Mouse (Mus musculus) limb, embryonic 14.5 days (tissue): Measurements from ENCODE around the gene Adam22. TPM values are rescaled to one million over a fixed set of nuclear protein-coding genes. Genes with fewer than 3 reads are reported as not detected.

ENCODE experiments used
- ATAC-seq: fragments of 200-750 bp; cut with Nextera tagmentation; 2 replicates; pipeline ENCODE4 v1.8.0; 2017; ENCODE audit warnings: low read depth, moderate number of reproducible peaks, moderate TSS enrichment; ENCODE audit not compliant: low FRiP score
- DNase-seq: peaks from one replicate; pipeline ENCODE4 v3.0.0-alpha.2; 2015; ENCODE audit warnings: low spot score
- H3K27ac ChIP-seq: fragments of 300-500 bp; sonication (generic); replicated peaks from 2 replicates; pipeline ENCODE4 v1.5.1; 2014; ENCODE audit warnings: low read depth, mild to moderate bottlenecking, low read length, moderate library complexity, mixed read lengths
- H3K27me3 ChIP-seq: fragments of 300-500 bp; sonication (generic); 2 replicates; pipeline ENCODE4 v1.6.1; 2014; ENCODE audit warnings: low read length, mixed read lengths; ENCODE audit not compliant: control insufficient read depth, insufficient read depth
- H3K36me3 ChIP-seq: fragments of 300-500 bp; sonication (generic); 2 replicates; pipeline ENCODE4 v1.6.1; 2014; ENCODE audit warnings: mild to moderate bottlenecking, low read length, moderate library complexity, mixed read lengths; ENCODE audit not compliant: control insufficient read depth, insufficient read depth
- H3K4me1 ChIP-seq: fragments of 300-500 bp; sonication (generic); 2 replicates; pipeline ENCODE4 v1.6.1; 2014; ENCODE audit warnings: antibody characterized with exemption, low read length, mixed read lengths; ENCODE audit not compliant: control insufficient read depth, insufficient read depth
- H3K4me2 ChIP-seq: fragments of 300-500 bp; sonication (generic); replicated peaks from 2 replicates; pipeline ENCODE4 v1.6.1; 2014; ENCODE audit warnings: low read depth, mild to moderate bottlenecking, low read length, moderate library complexity; ENCODE audit not compliant: severe bottlenecking
- H3K4me3 ChIP-seq: fragments of 300-500 bp; sonication (generic); replicated peaks from 2 replicates; pipeline ENCODE4 v1.5.1; 2014; ENCODE audit warnings: low read length
- H3K9ac ChIP-seq: fragments of 300-500 bp; sonication (generic); 2 replicates; pipeline ENCODE4 v1.6.1; 2014; ENCODE audit warnings: mild to moderate bottlenecking, low read depth, low read length, moderate library complexity; ENCODE audit not compliant: severe bottlenecking
- H3K9me3 ChIP-seq: fragments of 300-500 bp; sonication (generic); 2 replicates; pipeline ENCODE4 v1.6.1; 2016; ENCODE audit warnings: low read length; ENCODE audit not compliant: control insufficient read depth
- POLR2A ChIP-seq: fragments of 200-500 bp; IDR thresholded peaks from 2 replicates; pipeline ENCODE4 v1.8.0; 2012; ENCODE audit warnings: inconsistent platforms, mild to moderate bottlenecking, moderate library complexity, borderline replicate concordance; ENCODE audit not compliant: insufficient read depth, insufficient read length; ENCODE audit errors: extremely low read depth
- WGBS: fragments of 180-500 bp; shearing (Covaris S2); extraction: QIAGEN DNeasy Blood & Tissue Kit; methylation state at CpG from one replicate; pipeline ENCODE4 v1.1.7; 2014; 5-methylcytosine and 5-hydroxymethylcytosine counted together
- polyA plus RNA-seq, 2 experiments: library from polyadenylated mRNA; depleted of rRNA in 1 of 2; stranded (reverse) in 1 of 2; unstranded in 1 of 2; fragments of >200 nt; fragmentation: Nextera tagmentation in 1 of 2; extraction: Ambion mirVana in 1 of 2; gene quantifications; 2 replicates each; pipeline versions ENCODE4 v1.2.1 to v1.2.3; 2012 to 2014

Gene Adam22
- polyA plus RNA-seq, 2 experiments: 8.6 to 14.3 TPM

GRCm38 (mm10) chr5:8289678-8290614 lies 78.0 kb downstream of the Adam22 start:
- H3K4me3 ChIP-seq: no peak overlapping the region
- H3K9me3 ChIP-seq: no peaks in the 10 kb centered on the region
- peaks cover 6% of the 10 kb centered on the region for H3K4me1 ChIP-seq
- DNase-seq (no peak), ATAC-seq (no peak)
- H3K36me3 ChIP-seq: no peaks in the 10 kb centered on the region
- H3K4me2 ChIP-seq: no peak overlapping the region
- H3K27me3 ChIP-seq: no peaks in the 10 kb centered on the region
- no peak overlapping the region for H3K9ac ChIP-seq
- 0 out of 2 replicates have a peak overlapping the region, but pooled peaks have one; percentile 33 for H3K27ac ChIP-seq
- 49% methylated on average over 6 of the region's 6 CpGs for WGBS
- TF ChIP-seq POLR2A: no peak

- 62% methylated on average over 5 of the region's 5 CpGs for WGBS
- no peak overlapping the region for H3K4me2 ChIP-seq
- no peak for TF ChIP-seq POLR2A
- H3K27me3 ChIP-seq: no peaks in the 10 kb centered on the region
- ATAC-seq (no peak), DNase-seq (no peak)
- no peaks in the 10 kb centered on the region for H3K36me3 ChIP-seq
- H3K9ac ChIP-seq: no peak overlapping the region
- no peaks in the 10 kb centered on the region for H3K9me3 ChIP-seq
- no peak overlapping the region for H3K27ac ChIP-seq
- H3K4me1 ChIP-seq: no peaks in the 10 kb centered on the region
- H3K4me3 ChIP-seq: no peak overlapping the region
Observed at GRCm38 (mm10) chr5:8284123-8284522, 83.8 kb downstream of the Adam22 start.

DNA sequence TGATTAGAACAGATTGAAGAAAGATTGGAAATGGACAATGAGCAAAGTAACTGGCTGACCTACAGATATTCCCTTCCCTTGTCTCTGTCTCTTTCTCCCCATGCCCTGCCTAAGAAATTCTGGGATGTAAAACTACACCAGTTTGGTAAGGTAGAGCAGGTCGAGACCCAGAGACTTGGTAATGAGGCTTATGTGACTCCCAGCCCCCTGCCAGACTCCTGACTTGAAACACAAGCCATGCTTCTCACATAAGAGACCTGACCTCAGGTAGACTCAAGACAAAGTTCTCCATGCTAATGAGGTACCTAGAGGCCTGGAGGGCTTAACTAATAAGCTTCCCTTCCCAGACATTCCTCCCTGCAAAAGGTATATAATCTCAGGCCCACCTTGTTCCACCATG lies 91.8 kb downstream of the Adam22 start:
- no peak overlapping the region for H3K4me3 ChIP-seq
- H3K4me2 ChIP-seq: no peak overlapping the region
- no peak for TF ChIP-seq POLR2A
- H3K36me3 ChIP-seq: no peaks in the 10 kb centered on the region
- no peaks in the 10 kb centered on the region for H3K9me3 ChIP-seq
- no peaks in the 10 kb centered on the region for H3K27me3 ChIP-seq
- DNase-seq: no peak
- ATAC-seq: no peak
- 70% methylated on average over 1 of the region's 1 CpGs for WGBS
- H3K27ac ChIP-seq: no peak overlapping the region
- H3K4me1 ChIP-seq: no peaks in the 10 kb centered on the region
- H3K9ac ChIP-seq: no peak overlapping the region

DNA sequence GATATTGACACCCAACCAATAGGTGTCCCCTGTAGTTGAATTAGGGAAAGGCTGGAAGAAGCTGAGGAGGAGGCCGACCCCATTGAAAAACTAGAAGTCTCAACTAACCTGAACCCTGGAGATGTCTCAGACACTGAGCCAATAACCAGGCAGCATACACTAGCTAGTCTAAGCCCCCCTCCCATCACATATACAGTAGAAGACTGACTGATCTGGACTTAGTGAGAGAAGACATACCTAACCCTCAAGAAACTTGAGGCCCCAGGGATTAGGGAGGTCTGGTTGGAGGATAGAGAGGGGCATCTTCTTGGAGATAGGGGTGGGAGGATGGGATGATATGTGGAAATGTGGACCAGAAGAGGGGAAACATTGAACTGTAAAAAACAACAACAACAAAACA lies 110.6 kb downstream of the Adam22 start:
- no peaks in the 10 kb centered on the region for H3K4me1 ChIP-seq
- H3K27ac ChIP-seq: no peak overlapping the region
- ATAC-seq (no peak), DNase-seq (no peak)
- H3K27me3 ChIP-seq: no peaks in the 10 kb centered on the region
- no peaks in the 10 kb centered on the region for H3K36me3 ChIP-seq
- no peak overlapping the region for H3K4me2 ChIP-seq
- no peak overlapping the region for H3K9ac ChIP-seq
- TF ChIP-seq POLR2A: no peak
- H3K9me3 ChIP-seq: no peaks in the 10 kb centered on the region
- H3K4me3 ChIP-seq: no peak overlapping the region
- WGBS: 90% methylated on average over 1 of the region's 1 CpGs

GRCm38 (mm10) chr5:8256487-8256886 lies 111.5 kb downstream of the Adam22 start:
- Histone ChIP-seq H3K9ac (no peak overlapping the region), H3K4me2 (no peak overlapping the region), H3K27me3 (no peaks in the 10 kb centered on the region), H3K36me3 (no peaks in the 10 kb centered on the region), H3K4me1 (no peaks in the 10 kb centered on the region), H3K27ac (no peak overlapping the region), H3K9me3 (no peaks in the 10 kb centered on the region), H3K4me3 (no peak overlapping the region)
- WGBS: 93% methylated on average over 4 of the region's 4 CpGs
- no peak for TF ChIP-seq POLR2A
- DNase-seq (no peak), ATAC-seq (no peak)
